Mouse (Mus musculus) left cerebral cortex, adult 2 months (tissue): Measurements from ENCODE around the gene Srek1. TPM values are rescaled to one million over a fixed set of nuclear protein-coding genes. Genes with fewer than 3 reads are reported as not detected.

ENCODE experiments used
- DNase-seq, 2 experiments: peaks; one replicate each; pipeline ENCODE4 v3.0.0; 2021 to 2022; ENCODE audit warnings: low spot score in 2 of 2, mixed read lengths in 1 of 2; ENCODE audit errors: extremely low spot score in 1 of 2
- H3K27ac ChIP-seq: fragments of 200-600 bp; 2 replicates; pipeline ENCODE4 v1.8.1; 2022
- H3K4me3 ChIP-seq: fragments of 200-600 bp; 2 replicates; pipeline ENCODE4 v1.8.1; 2022
- CTCF ChIP-seq: fragments of 200-600 bp; IDR thresholded peaks from 2 replicates; pipeline ENCODE4 v1.8.1; 2022; ENCODE audit warnings: antibody characterized with exemption, mild to moderate bottlenecking, moderate library complexity
- intact Hi-C: fragments of 180-260 bp; cut with DNase I; formaldehyde crosslinking; loops from one replicate; pipeline ENCODE4 v1.15.1; 2025
- total RNA-seq, 2 experiments: library from RNA; stranded (reverse); gene quantifications; 2 replicates each; pipeline ENCODE4 v1.2.3; 2021

The Srek1 gene
- total RNA-seq, 2 experiments from 2014 or later = 74.8 to 80.2 TPM

GRCm38 (mm10) chr13:103773407-103774118 is 845 bp downstream of the Srek1 start:
- no peak for TF ChIP-seq CTCF
- Histone ChIP-seq H3K4me3 (peak overlapping the region; percentile 88), H3K27ac (peak overlapping the region; percentile 95)
- no peak for DNase-seq
- intact Hi-C loops = loop anchor here (5.0 kb wide), 1 partner anchor 334 kb away; the partner anchor contains the start of genes Nln and Sgtb

- no peak overlapping the region; the same call in 1 of the 2 replicates for H3K27ac ChIP-seq
- intact Hi-C loops = loop anchor here (5.0 kb wide), 1 partner anchor 334 kb away; the partner anchor contains the start of genes Nln and Sgtb
Observed at GRCm38 (mm10) chr13:103772917-103773316, 1.5 kb downstream of the Srek1 start.

GRCm38 (mm10) chr13:103770821-103771220 is 3.6 kb downstream of the Srek1 start:
- Histone ChIP-seq H3K4me3 (no peak overlapping the region), H3K27ac (no peak overlapping the region)
- intact Hi-C loops = loop anchor here (5.0 kb wide), 1 partner anchor 336 kb away; the partner anchor contains the start of genes Nln and Sgtb
- no peak for TF ChIP-seq CTCF
- no peak for DNase-seq

More at GRCm38 (mm10) chr13:103772917-103773316, 1.5 kb downstream of the Srek1 start:
- no peak for DNase-seq
- TF ChIP-seq CTCF = no peak; the same call in 1 of the 2 replicates
- peak overlapping the region; percentile 88 for H3K4me3 ChIP-seq

GRCm38 (mm10) chr13:103767935-103768334 is 6.5 kb downstream of the Srek1 start:
- no peak for DNase-seq
- TF ChIP-seq CTCF = no peak
- no peak overlapping the region for H3K27ac ChIP-seq
- H3K4me3 ChIP-seq = no peak overlapping the region
- intact Hi-C loops = no loop called here

GRCm38 (mm10) chr13:103763640-103764039 is 10.8 kb downstream of the Srek1 start:
- TF ChIP-seq CTCF = no peak
- DNase-seq = no peak
- Histone ChIP-seq H3K4me3 (no peak overlapping the region), H3K27ac (no peak overlapping the region)
- intact Hi-C loops = no loop called here

DNA sequence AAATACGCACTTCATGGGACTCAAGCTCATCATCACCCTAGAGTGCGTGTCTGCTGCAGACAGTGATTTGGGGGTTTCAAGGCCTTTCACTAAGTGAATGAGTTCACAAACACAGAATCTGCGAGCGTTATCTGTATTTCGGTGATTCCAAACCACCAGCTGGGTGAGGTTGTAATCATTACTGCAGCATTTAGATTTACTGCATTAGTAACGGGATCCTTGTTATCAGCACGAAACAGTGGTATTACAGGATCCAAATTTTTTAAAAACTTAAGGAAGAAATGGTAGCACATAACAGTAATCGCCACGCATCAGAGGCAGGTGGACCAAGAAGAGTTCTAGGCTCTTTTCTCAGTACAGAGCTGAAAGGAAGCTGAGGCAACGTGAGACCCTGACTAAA is 12.4 kb downstream of the Srek1 start:
- TF ChIP-seq CTCF = no peak
- intact Hi-C loops = no loop called here
- Histone ChIP-seq H3K27ac (no peak overlapping the region), H3K4me3 (no peak overlapping the region)
- no peak for DNase-seq

DNA sequence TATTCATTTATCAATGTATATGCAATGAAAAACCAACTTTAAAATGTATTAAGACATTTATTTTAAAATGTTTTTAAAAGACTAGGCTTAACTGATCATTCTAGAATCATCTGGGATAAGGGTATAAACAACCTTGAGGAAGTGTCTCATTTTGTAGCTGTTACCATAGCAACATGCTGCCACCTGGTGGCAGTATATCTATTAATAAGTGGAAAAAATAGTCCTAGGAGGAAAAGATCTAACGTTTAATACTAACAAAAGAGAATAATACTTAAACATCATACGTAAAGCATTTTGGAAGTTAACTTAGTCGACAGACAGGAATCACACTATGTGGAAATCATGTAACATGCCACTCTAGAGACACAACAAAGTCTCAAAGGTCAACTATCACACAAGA is 23.0 kb downstream of the Srek1 start:
- no peak overlapping the region for H3K27ac ChIP-seq
- peak; percentile 63 for TF ChIP-seq CTCF
- DNase-seq = no peak
- H3K4me3 ChIP-seq = no peak overlapping the region
- intact Hi-C loops = loop anchor here (5.0 kb wide), 1 partner anchor 296 kb away; no protein-coding TSS in a partner anchor

DNA sequence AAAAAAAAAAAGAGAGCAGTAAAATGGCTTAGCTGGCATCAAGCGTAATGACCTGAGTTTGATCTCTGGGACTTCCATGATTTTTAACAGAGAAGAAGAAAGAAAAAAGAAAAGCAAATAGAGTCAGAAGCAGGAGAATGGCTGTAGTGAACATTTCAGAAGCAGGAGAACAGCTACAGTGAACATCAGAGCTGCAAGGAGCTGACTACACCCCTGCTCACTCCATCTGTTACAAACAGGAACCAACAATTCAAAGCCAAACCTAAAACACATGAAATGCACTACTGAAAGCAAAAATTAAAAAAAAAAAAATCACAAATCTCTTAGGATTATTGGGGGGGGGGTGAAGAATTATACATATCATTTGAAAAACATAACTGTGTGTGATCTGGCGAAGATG is 28.7 kb downstream of the Srek1 start:
- intact Hi-C loops = no loop called here
- TF ChIP-seq CTCF = no peak
- no peak for DNase-seq
- Histone ChIP-seq H3K4me3 (no peak overlapping the region), H3K27ac (no peak overlapping the region)

DNA sequence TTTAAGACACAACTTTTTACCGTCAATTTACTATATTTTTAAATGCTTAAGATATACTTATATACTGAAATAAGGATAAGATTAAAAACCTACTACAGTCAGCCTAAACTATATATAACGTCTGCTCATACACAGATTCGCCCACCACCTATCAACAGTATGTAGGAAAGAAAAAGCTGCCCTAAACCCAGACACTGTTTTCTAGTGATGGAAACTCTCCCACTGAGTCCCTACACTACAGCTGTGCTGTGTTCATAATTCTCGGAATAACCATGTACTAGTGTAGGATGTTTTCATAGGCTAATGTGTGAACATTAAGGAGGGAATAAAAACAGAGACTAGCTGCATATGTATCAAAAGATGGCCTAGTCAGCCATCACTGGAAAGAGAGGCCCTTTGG is 29.2 kb downstream of the Srek1 start:
- no peak for DNase-seq
- H3K4me3 ChIP-seq = no peak overlapping the region
- no peak for TF ChIP-seq CTCF
- H3K27ac ChIP-seq = no peak overlapping the region
- intact Hi-C loops = no loop called here

GRCm38 (mm10) chr13:103735330-103736007 is 38.9 kb downstream of the Srek1 start:
- no peak for TF ChIP-seq CTCF
- H3K27ac ChIP-seq = no peak overlapping the region
- DNase-seq = no peak
- H3K4me3 ChIP-seq = no peak overlapping the region
- intact Hi-C loops = no loop called here

- intact Hi-C loops = no loop called here
Observed at GRCm38 (mm10) chr13:103726872-103727271, 47.5 kb downstream of the Srek1 start.

GRCm38 (mm10) chr13:103711406-103712025 is 62.9 kb downstream of the Srek1 start:
- peak in 1 of 2 experiments; percentile 32 for DNase-seq
- no peak for TF ChIP-seq CTCF
- intact Hi-C loops = no loop called here
- Histone ChIP-seq H3K4me3 (no peak overlapping the region), H3K27ac (no peak overlapping the region)

More at GRCm38 (mm10) chr13:103726872-103727271, 47.5 kb downstream of the Srek1 start:
- no peak for TF ChIP-seq CTCF
- Histone ChIP-seq H3K4me3 (no peak overlapping the region), H3K27ac (no peak overlapping the region)
- no peak for DNase-seq
